Mouse (Mus musculus) bone marrow macrophage, adult 2 months (primary cell): Measurements from ENCODE around the gene Mms19.

Experiments
- CTCF ChIP-seq: IDR thresholded peaks from 2 replicates; pipeline ENCODE4 v1.5.1; 2012; ENCODE audit warnings: low read depth, mild to moderate bottlenecking, low read length, moderate library complexity
- POLR2A ChIP-seq: IDR thresholded peaks from 2 replicates; pipeline ENCODE4 v1.6.1; 2012; ENCODE audit warnings: mild to moderate bottlenecking, low read depth, low read length, borderline replicate concordance

DNA sequence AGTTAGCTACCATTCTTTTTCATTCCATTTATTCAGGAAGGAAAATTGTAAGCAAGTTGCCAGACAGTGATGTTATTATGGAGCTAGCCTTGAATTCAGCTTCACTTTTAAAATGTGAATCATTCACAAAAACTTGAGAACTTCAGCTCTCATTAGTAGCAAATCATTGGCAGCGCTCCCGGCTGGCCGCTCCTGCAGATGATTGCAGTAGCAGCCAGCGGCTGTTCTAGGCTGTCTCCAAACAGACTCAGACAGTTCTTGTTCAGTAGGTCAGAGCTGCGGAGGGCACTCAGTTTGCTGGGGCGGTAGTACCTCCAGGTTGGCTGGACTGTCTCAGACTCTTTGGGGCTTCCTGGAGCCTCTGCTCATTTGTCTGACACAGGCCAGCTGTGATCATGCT, 12.5 kb upstream of the Mms19 start:
- TF ChIP-seq POLR2A (no peak), CTCF (no peak)
